Mouse (Mus musculus) stomach, postnatal 0 days (tissue): ENCODE data around the gene Serpinb8.

Experiments
- CTCF ChIP-seq: IDR thresholded peaks from 2 replicates; pipeline ENCODE4 v1.5.1; 2016; ENCODE audit warnings: antibody characterized with exemption, low read depth, mild to moderate bottlenecking, moderate library complexity
- EP300 ChIP-seq: optimal IDR thresholded peaks from 2 replicates; pipeline ENCODE3; 2016; ENCODE audit warnings: antibody characterized with exemption

DNA sequence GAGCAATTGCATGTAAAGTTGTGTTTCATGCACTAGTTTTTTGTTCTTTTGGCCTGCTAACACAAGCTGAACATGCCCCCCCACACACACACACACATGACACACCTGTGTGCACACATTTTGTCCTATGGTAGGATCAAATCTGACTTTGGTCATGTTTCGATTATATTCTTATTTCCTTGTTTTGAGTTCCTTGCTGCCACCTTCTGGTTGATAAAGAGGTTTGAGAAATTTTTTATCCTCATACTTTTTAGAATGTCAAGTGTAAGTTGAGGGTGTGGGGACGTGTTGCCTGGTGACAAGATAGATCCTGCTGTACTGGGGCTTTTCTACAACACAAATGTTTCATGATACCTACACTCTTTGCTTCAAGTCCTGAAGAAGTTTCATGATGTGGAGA lies 3.7 kb downstream of the Serpinb8 start:
- TF ChIP-seq EP300 (no peak), CTCF (peak; percentile 59)
